Comparison of ENCODE assay signal across 8 mouse cellular contexts in the genomic region with DNA sequence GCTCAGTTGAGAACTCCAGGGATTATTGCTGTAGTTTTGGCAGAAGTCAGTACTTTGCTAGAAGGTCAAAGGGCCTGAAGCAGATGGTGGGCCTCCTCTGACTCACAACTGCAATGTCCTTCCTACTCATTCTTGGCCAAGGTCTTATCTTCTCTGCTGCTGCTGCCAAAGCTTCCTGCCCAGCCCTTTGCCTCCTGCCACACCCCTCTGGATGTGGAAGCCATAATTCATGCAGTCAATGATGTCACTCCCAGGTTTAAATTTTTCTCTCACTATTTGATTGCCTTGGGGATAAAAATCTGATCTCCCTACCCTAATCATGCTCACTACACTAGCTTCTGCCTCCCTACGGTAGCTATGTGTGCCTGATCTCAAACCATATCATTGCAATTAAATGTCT.
A peak's percentile ranks its signal among the peaks of the same experiment; 100 is the strongest.
DNase-seq lines count a peak whose midpoint lies in the region; ATAC-seq lines count a peak whose summit lies in the region.

No protein-coding gene starts in this region.

- peak; percentile 13 for DNase-seq in gastrocnemius, adult 18-20 months (ENCODE audit: low spot score)
- DNase-seq in gastrocnemius, postnatal 36 days: no peak
- peak; percentile 80 for DNase-seq in heart, adult 8-10 months (ENCODE audit: low spot score)
- DNase-seq in kidney, postnatal 14 days: peak; percentile 82
- no peak for DNase-seq in left cerebral cortex, adult 9 months (ENCODE audit: low spot score in 2 of 2)
- no peak for DNase-seq in frontal cortex, adult 2 months (ENCODE audit: extremely low spot score in 1 of 2, low spot score in 1 of 2)
- no peak for DNase-seq in layer of hippocampus, adult 8-10 months (ENCODE audit: low spot score in 2 of 2)

- intact Hi-C loops in gastrocnemius, postnatal 36 days (cut with DNase I): no loop called here

- ATAC-seq in megakaryocyte-erythroid progenitor cell, adult 5-6 weeks (replicated peaks; ENCODE audit: low FRiP score, low TSS enrichment, poor library complexity, severe bottlenecking): peak; percentile 99

Comparison
In these comparisons a context has a peak if more than half of its experiments do, and no peak if none do; other contexts are left out.
1. DNase-seq: peak in gastrocnemius, adult 18-20 months (single experiment), heart, adult 8-10 months (single experiment) and kidney, postnatal 14 days (single experiment); none in gastrocnemius, postnatal 36 days (0 of 2), left cerebral cortex, adult 9 months (0 of 2), frontal cortex, adult 2 months (0 of 2) and layer of hippocampus, adult 8-10 months (0 of 2).